Mouse (Mus musculus): ENCODE measurements around the gene Wscd2.

- no peak for TF ChIP-seq ZKSCAN1 (IDR thresholded peaks at IDR 0.05; ENCODE audit: borderline replicate concordance, low read depth, low read length)
- no peak for TF ChIP-seq ZNF384 (IDR thresholded peaks at IDR 0.05; ENCODE audit: low read depth, low read length)
- TF ChIP-seq CHD2 (IDR thresholded peaks at IDR 0.05; ENCODE audit: low read length): no peak
These were observed 60.1 kb downstream of the Wscd2 start for GRCm38 (mm10) chr5:113550249-113550648.

Data from CH12.LX (cell line).